Mouse (Mus musculus) brain, embryonic 14.5 days (tissue): ENCODE measurements at regions not wholly inside any gene's neighbourhood (a gene's known extent, or its start where the extent isn't known, plus 50 kb on each side); places are given as distances from the start of the nearest gene placed in this dataset.

Experiments
- CTCF ChIP-seq: fragments of 200-500 bp; IDR thresholded peaks from 2 replicates; pipeline ENCODE4 v1.5.1; 2012; ENCODE audit warnings: inconsistent platforms, mild to moderate bottlenecking, moderate library complexity, borderline replicate concordance; ENCODE audit not compliant: insufficient read depth, insufficient read length; ENCODE audit errors: extremely low read depth
- POLR2A ChIP-seq: fragments of 200-500 bp; IDR thresholded peaks from 2 replicates; pipeline ENCODE4 v1.6.1; 2012; ENCODE audit warnings: mild to moderate bottlenecking, inconsistent platforms, borderline replicate concordance; ENCODE audit not compliant: poor library complexity, insufficient read depth, insufficient read length, severe bottlenecking; ENCODE audit errors: extremely low read depth

DNA sequence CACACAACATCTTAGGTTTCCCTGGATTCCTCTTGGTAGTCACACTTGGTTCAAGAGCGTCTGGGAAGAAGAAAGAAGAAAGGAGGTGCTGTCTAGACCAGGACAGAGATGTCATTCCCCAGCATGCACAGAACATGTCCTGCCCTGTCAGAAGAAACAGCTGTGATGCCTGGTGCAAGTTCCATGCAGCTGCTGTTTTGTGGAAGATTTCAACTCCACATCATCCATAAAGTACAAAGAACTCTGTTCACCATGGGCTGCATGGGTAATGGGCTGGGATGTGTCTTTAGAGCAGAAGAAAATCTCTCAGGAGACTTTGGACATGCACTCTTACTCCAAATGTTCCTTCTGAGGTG lies 262.8 kb downstream of the Gm11361 start:
- no peak for TF ChIP-seq CTCF
- TF ChIP-seq POLR2A = no peak
